9 mouse cellular contexts compared by ENCODE assay signal in the genomic region with DNA sequence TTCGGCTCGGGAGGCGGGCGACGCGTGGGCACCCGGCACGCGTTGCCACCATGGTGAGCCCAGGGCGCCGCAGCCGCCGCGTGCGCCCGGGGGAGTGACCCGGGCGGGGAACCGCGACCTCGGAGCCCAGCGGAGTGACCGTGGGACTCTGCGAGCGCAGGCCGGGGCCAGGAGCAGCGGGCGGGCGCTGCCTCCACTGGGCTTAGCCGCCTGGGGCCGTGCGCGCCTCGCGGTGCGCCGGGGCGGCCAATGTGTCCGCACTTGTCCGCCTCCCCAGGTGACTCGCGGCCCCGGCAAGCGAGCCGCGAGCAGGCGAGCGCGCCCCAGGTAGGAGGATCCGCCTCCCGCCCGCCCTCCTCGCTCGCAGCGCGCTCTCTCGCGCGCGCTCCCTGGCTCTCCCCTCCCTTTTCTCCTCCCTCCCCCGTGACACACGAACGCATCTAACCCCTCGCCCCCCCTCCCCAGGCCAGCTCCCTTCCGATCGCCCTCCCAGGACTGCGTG. TPM values are rescaled to one million over a fixed set of nuclear protein-coding genes. Genes with fewer than 3 reads are reported as not detected.
DNase-seq lines count a peak whose midpoint lies in the region; ATAC-seq and TF ChIP-seq lines count a peak whose summit lies in the region.
"Had no signal": no experiment of that assay in that cellular context is flagged by ENCODE, and none has a peak within 500 bp of the region (broad histone marks: within the 10 kb centered on the region; RNA-seq: fewer than 3 reads in every experiment).

No protein-coding gene starts in this region.

- no peak overlapping the region for H3K27ac ChIP-seq in heart, postnatal 0 days (ENCODE audit: low read depth)
- peak overlapping the region; percentile 47; the same call in 1 of the 2 replicates for H3K27ac ChIP-seq in embryonic facial prominence, embryonic 11.5 days (replicated peaks; ENCODE audit: low read depth, low read length)
- peak overlapping the region; percentile 46; the same call in 1 of the 2 replicates for H3K27ac ChIP-seq in kidney, embryonic 16.5 days (ENCODE audit: low read length)
- no peak overlapping the region for H3K27ac ChIP-seq in midbrain, postnatal 0 days (ENCODE audit: low read depth, low read length)

- H3K36me3 ChIP-seq in heart, postnatal 0 days (replicated peaks; ENCODE audit: control insufficient read depth, insufficient read depth, low read length), result no peaks in the 10 kb centered on the region
- no peaks in the 10 kb centered on the region for H3K36me3 ChIP-seq in embryonic facial prominence, embryonic 11.5 days (replicated peaks; ENCODE audit: control insufficient read depth, insufficient read depth, low read depth, low read length)
- H3K36me3 ChIP-seq in kidney, embryonic 16.5 days (ENCODE audit: insufficient read depth, low read length), result no peaks in the 10 kb centered on the region
- no peaks in the 10 kb centered on the region for H3K36me3 ChIP-seq in midbrain, postnatal 0 days (ENCODE audit: insufficient read depth, low read length)

- no peak overlapping the region for H3K9ac ChIP-seq in heart, postnatal 0 days (replicated peaks; ENCODE audit: low read depth, low read length)
- peak overlapping the region; percentile 57 for H3K9ac ChIP-seq in embryonic facial prominence, embryonic 11.5 days (replicated peaks; ENCODE audit: low read length)
- H3K9ac ChIP-seq in kidney, embryonic 16.5 days (replicated peaks; ENCODE audit: low read length), result peak overlapping the region; percentile 70
- peak overlapping the region; percentile 37 for H3K9ac ChIP-seq in midbrain, postnatal 0 days (replicated peaks; ENCODE audit: low read length, poor library complexity, severe bottlenecking)

- peaks cover 78% of the 10 kb centered on the region for H3K27me3 ChIP-seq in heart, postnatal 0 days (ENCODE audit: control insufficient read depth, insufficient read depth, low read length)
- H3K27me3 ChIP-seq in embryonic facial prominence, embryonic 11.5 days (ENCODE audit: control insufficient read depth, insufficient read depth, low read length), result peaks cover 63% of the 10 kb centered on the region
- peaks cover 87% of the 10 kb centered on the region for H3K27me3 ChIP-seq in kidney, embryonic 16.5 days (ENCODE audit: insufficient read depth, low read length)
- H3K27me3 ChIP-seq in midbrain, postnatal 0 days (ENCODE audit: insufficient read depth, low read length), result peaks cover 55% of the 10 kb centered on the region

- H3K4me3 ChIP-seq in heart, postnatal 0 days (ENCODE audit: low read depth, low read length), result peak overlapping the region; percentile 57
- H3K4me3 ChIP-seq in embryonic facial prominence, embryonic 11.5 days (ENCODE audit: low read depth, low read length), result peak overlapping the region; percentile 53
- H3K4me3 ChIP-seq in kidney, embryonic 16.5 days (ENCODE audit: low read length), result peak overlapping the region; percentile 52
- peak overlapping the region; percentile 60 for H3K4me3 ChIP-seq in midbrain, postnatal 0 days (ENCODE audit: low read depth, low read length)
- H3K4me3 ChIP-seq: megakaryocyte, embryonic 14.5 days had no signal

- peaks cover 9% of the 10 kb centered on the region; the same call in 1 of the 2 replicates for H3K4me1 ChIP-seq in heart, postnatal 0 days (ENCODE audit: control insufficient read depth, insufficient read depth)
- H3K4me1 ChIP-seq in embryonic facial prominence, embryonic 11.5 days (ENCODE audit: control insufficient read depth, insufficient read depth, low read length), result peaks cover 13% of the 10 kb centered on the region
- H3K4me1 ChIP-seq in kidney, embryonic 16.5 days (ENCODE audit: insufficient read depth, low read length), result peaks cover 34% of the 10 kb centered on the region
- H3K4me1 ChIP-seq in midbrain, postnatal 0 days (ENCODE audit: insufficient read depth, low read length), result peaks cover 10% of the 10 kb centered on the region; the same call in 1 of the 2 replicates

- TF ChIP-seq CTCF in heart, postnatal 0 days (IDR thresholded peaks at IDR 0.05; ENCODE audit: low read depth), result no peak
- TF ChIP-seq CTCF in midbrain, postnatal 0 days (IDR thresholded peaks at IDR 0.05), result no peak

- H3K4me2 ChIP-seq in heart, postnatal 0 days (ENCODE audit: low read depth, low read length), result peak overlapping the region; percentile 81
- peak overlapping the region; percentile 89 for H3K4me2 ChIP-seq in embryonic facial prominence, embryonic 11.5 days (ENCODE audit: low read depth, low read length)
- H3K4me2 ChIP-seq in kidney, embryonic 16.5 days (replicated peaks; ENCODE audit: low read depth, low read length), result peak overlapping the region; percentile 71
- peak overlapping the region; percentile 100 for H3K4me2 ChIP-seq in midbrain, postnatal 0 days (ENCODE audit: low read depth, low read length, poor library complexity, severe bottlenecking)

- ATAC-seq in heart, postnatal 0 days (ENCODE audit: insufficient read depth, low read depth), result no peak
- ATAC-seq in embryonic facial prominence, embryonic 11.5 days (replicated peaks; ENCODE audit: insufficient number of reproducible peaks, low FRiP score, low TSS enrichment, low read depth), result no peak
- no peak for ATAC-seq in kidney, embryonic 16.5 days (ENCODE audit: low FRiP score, low TSS enrichment)
- no peak for ATAC-seq in midbrain, postnatal 0 days (ENCODE audit: low FRiP score)

- TF ChIP-seq EP300 in heart, postnatal 0 days (IDR thresholded peaks at IDR 0.05; ENCODE audit: low read depth), result no peak

- H3K9me3 ChIP-seq in heart, postnatal 0 days (replicated peaks; ENCODE audit: control insufficient read depth, low read length), result no peaks in the 10 kb centered on the region
- H3K9me3 ChIP-seq in embryonic facial prominence, embryonic 11.5 days (replicated peaks; ENCODE audit: control insufficient read depth, low read length), result no peaks in the 10 kb centered on the region
- no peaks in the 10 kb centered on the region for H3K9me3 ChIP-seq in kidney, embryonic 16.5 days (ENCODE audit: low read length)
- no peaks in the 10 kb centered on the region for H3K9me3 ChIP-seq in midbrain, postnatal 0 days (ENCODE audit: low read length)

- no peak for DNase-seq in heart, postnatal 0 days (ENCODE audit: low spot score)
- no peak for DNase-seq in heart, adult 18-20 months
- DNase-seq in embryonic facial prominence, embryonic 11.5 days (ENCODE audit: low spot score), result no peak
- DNase-seq in midbrain, postnatal 0 days (ENCODE audit: low spot score), result no peak
- no peak for DNase-seq in right cerebral cortex, postnatal 4 days
- DNase-seq in spleen, postnatal 4 days (ENCODE audit: low spot score in 2 of 2), result no peak
- DNase-seq in gastrocnemius, adult 18-20 months (ENCODE audit: low spot score), result no peak

- WGBS in heart, postnatal 0 days, result 1% methylated on average over 39 of the region's 67 CpGs
- WGBS in embryonic facial prominence, embryonic 11.5 days, result under 1% methylated on average over 53 of the region's 67 CpGs
- under 1% methylated on average over 38 of the region's 67 CpGs for WGBS in kidney, embryonic 16.5 days
- WGBS in midbrain, postnatal 0 days, result under 1% methylated on average over 44 of the region's 67 CpGs

RNA-seq across cellular contexts. Expression of gene Wnt7b, which starts 0.7 kb away (rescaled TPM):
- total RNA-seq in heart, postnatal 0 days (2014; rRNA removed; ENCODE audit: low replicate concordance), result 0.81 and 2.6 TPM in 2 replicates
- polyA plus RNA-seq in heart, postnatal 0 days (2015; fragmentation: Nextera tagmentation; extraction: Ambion mirVana), result 0.10 and 0.37 TPM in 2 replicates
- total RNA-seq in heart, adult 18-20 months (2021), result under 1 TPM; 0.10 to 0.28 TPM
- 20.3 and 28.5 TPM in 2 replicates for polyA plus RNA-seq in embryonic facial prominence, embryonic 11.5 days (2014; fragmentation: Nextera tagmentation; extraction: Ambion mirVana)
- polyA plus RNA-seq in kidney, embryonic 16.5 days (2015; fragmentation: Nextera tagmentation; extraction: Ambion mirVana), result 21.2 and 22.5 TPM in 2 replicates
- total RNA-seq in midbrain, postnatal 0 days (2014; rRNA removed), result 26.3 and 34.3 TPM in 2 replicates
- 19.0 and 19.5 TPM in 2 replicates for polyA plus RNA-seq in midbrain, postnatal 0 days (2015; fragmentation: Nextera tagmentation; extraction: Ambion mirVana)
- total RNA-seq in gastrocnemius, adult 18-20 months (2021), result under 1 TPM in 1 of 2 experiments, not detected in 1; 0.07 TPM

Comparison
In these comparisons a context has a peak if more than half of its experiments do, and no peak if none do; other contexts are left out.
1. H3K27ac ChIP-seq: peak in embryonic facial prominence, embryonic 11.5 days (single experiment) and kidney, embryonic 16.5 days (single experiment); none in heart, postnatal 0 days (single experiment) and midbrain, postnatal 0 days (single experiment).
2. Peak in every context shown above with its lines, with median percentiles within 50 percentile points of each other: H3K4me2 ChIP-seq and H3K4me3 ChIP-seq.